Mouse (Mus musculus) ES-E14 (cell line): ENCODE measurements around the gene Trak2.

ENCODE experiments used
- CHD2 ChIP-seq: IDR thresholded peaks from 2 replicates; pipeline ENCODE4 v1.6.1; 2014; ENCODE audit warnings: mild to moderate bottlenecking, low read depth, low read length, inconsistent platforms
- HCFC1 ChIP-seq: IDR thresholded peaks from 2 replicates; pipeline ENCODE4 v1.6.1; 2012; ENCODE audit warnings: low read length, inconsistent platforms, borderline replicate concordance; ENCODE audit not compliant: insufficient read depth
- MAFK ChIP-seq: IDR thresholded peaks from 2 replicates; pipeline ENCODE4 v1.6.1; 2014; ENCODE audit warnings: mild to moderate bottlenecking, low read depth, low read length, inconsistent platforms; ENCODE audit not compliant: insufficient read depth
- ZC3H11A ChIP-seq: IDR thresholded peaks from 2 replicates; pipeline ENCODE4 v1.6.1; 2012; ENCODE audit warnings: low read depth, mild to moderate bottlenecking, inconsistent platforms, low read length, borderline replicate concordance
- ZNF384 ChIP-seq: IDR thresholded peaks from 2 replicates; pipeline ENCODE4 v1.6.1; 2012; ENCODE audit warnings: low read depth, low read length, inconsistent platforms

GRCm38 (mm10) chr1:58885646-58886045, 87.6 kb downstream of the Trak2 start:
- TF ChIP-seq HCFC1 (no peak), CHD2 (no peak), MAFK (no peak), ZC3H11A (no peak), ZNF384 (no peak)
